Mouse (Mus musculus) kidney, postnatal 0 days (tissue): ENCODE results near the gene Stoml2. TPM values are rescaled to one million over a fixed set of nuclear protein-coding genes. Genes with fewer than 3 reads are reported as not detected.

Experiments
- ATAC-seq: fragments of 200-750 bp; cut with Nextera tagmentation; replicated peaks from 2 replicates; pipeline ENCODE4 v1.8.0; 2017; ENCODE audit warnings: low read depth, moderate number of reproducible peaks, moderate TSS enrichment, moderate library complexity; ENCODE audit not compliant: low FRiP score
- DNase-seq: peaks from one replicate; pipeline ENCODE4 v3.0.0-alpha.2; 2016; ENCODE audit warnings: low spot score
- H3K27ac ChIP-seq: fragments of 300-500 bp; sonication (generic); 2 replicates; pipeline ENCODE4 v1.5.1; 2014; ENCODE audit warnings: mild to moderate bottlenecking
- H3K27me3 ChIP-seq: fragments of 300-500 bp; sonication (generic); 2 replicates; pipeline ENCODE4 v1.6.1; 2014; ENCODE audit warnings: low read length, mixed read lengths; ENCODE audit not compliant: insufficient read depth
- H3K36me3 ChIP-seq: fragments of 300-500 bp; sonication (generic); 2 replicates; pipeline ENCODE4 v1.6.1; 2014; ENCODE audit warnings: low read length, mixed read lengths; ENCODE audit not compliant: insufficient read depth
- H3K4me1 ChIP-seq: fragments of 300-500 bp; sonication (generic); replicated peaks from 2 replicates; pipeline ENCODE4 v1.6.1; 2014; ENCODE audit warnings: antibody characterized with exemption, low read length, mixed read lengths; ENCODE audit not compliant: insufficient read depth
- H3K4me2 ChIP-seq: fragments of 300-500 bp; sonication (generic); 2 replicates; pipeline ENCODE4 v1.6.1; 2014; ENCODE audit warnings: mild to moderate bottlenecking, low read length, moderate library complexity, mixed read lengths
- H3K4me3 ChIP-seq: fragments of 300-500 bp; sonication (generic); replicated peaks from 2 replicates; pipeline ENCODE4 v1.5.1; 2014; ENCODE audit warnings: low read depth, low read length
- H3K9ac ChIP-seq: fragments of 300-500 bp; sonication (generic); 2 replicates; pipeline ENCODE4 v1.6.1; 2014; ENCODE audit warnings: low read depth, low read length
- H3K9me3 ChIP-seq: fragments of 300-500 bp; sonication (generic); replicated peaks from 2 replicates; pipeline ENCODE4 v1.6.1; 2016; ENCODE audit warnings: low read length, inconsistent platforms, mixed read lengths
- CTCF ChIP-seq: IDR thresholded peaks from 2 replicates; pipeline ENCODE4 v1.5.1; 2016; ENCODE audit warnings: antibody characterized with exemption, low read depth, mild to moderate bottlenecking, moderate library complexity
- WGBS: fragments of 180-500 bp; shearing (Covaris S2); extraction: QIAGEN DNeasy Blood & Tissue Kit; methylation state at CpG from one replicate; pipeline ENCODE4 v1.1.7; 2014; 5-methylcytosine and 5-hydroxymethylcytosine counted together
- polyA plus RNA-seq: library from polyadenylated mRNA; unstranded; fragments of >200 nt; fragmentation: Nextera tagmentation; extraction: Ambion mirVana; gene quantifications from 2 replicates; pipeline ENCODE4 v1.2.1, GENCODE M21; 2015

The Stoml2 gene
- polyA plus RNA-seq, 1 experiment from 2014 or later: 253 TPM

DNA sequence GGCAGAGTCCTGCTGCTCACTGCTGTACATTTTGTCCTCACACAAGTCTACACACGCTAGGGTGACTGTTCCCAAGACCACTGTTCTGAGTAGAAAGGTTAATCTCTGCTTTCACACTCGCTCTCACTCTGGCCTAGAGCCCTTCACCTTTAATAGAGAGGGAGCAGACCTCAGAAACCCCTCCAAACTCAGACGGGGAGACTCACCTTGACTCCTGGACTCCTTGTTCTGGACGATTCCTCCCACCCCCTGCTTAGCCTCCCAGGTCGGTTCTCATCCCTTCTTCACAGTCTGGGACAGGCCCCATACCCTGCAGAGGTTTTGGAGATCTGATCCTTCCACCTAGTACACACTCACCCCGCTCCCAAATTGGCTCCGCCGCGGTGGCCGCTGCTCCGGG lies 8.1 kb upstream of the Stoml2 start:
- Histone ChIP-seq H3K4me1 (peaks cover 19% of the 10 kb centered on the region), H3K9me3 (no peaks in the 10 kb centered on the region), H3K36me3 (peaks cover 9% of the 10 kb centered on the region), H3K4me2 (peak overlapping the region; percentile 70), H3K27ac (peak overlapping the region; percentile 63), H3K9ac (peak overlapping the region; percentile 67), H3K27me3 (no peaks in the 10 kb centered on the region), H3K4me3 (peak overlapping the region; percentile 52)
- WGBS: 5% methylated on average over 11 of the region's 11 CpGs
- DNase-seq (no peak), ATAC-seq (no peak; the same call in 1 of the 2 replicates)
- no peak for TF ChIP-seq CTCF

DNA sequence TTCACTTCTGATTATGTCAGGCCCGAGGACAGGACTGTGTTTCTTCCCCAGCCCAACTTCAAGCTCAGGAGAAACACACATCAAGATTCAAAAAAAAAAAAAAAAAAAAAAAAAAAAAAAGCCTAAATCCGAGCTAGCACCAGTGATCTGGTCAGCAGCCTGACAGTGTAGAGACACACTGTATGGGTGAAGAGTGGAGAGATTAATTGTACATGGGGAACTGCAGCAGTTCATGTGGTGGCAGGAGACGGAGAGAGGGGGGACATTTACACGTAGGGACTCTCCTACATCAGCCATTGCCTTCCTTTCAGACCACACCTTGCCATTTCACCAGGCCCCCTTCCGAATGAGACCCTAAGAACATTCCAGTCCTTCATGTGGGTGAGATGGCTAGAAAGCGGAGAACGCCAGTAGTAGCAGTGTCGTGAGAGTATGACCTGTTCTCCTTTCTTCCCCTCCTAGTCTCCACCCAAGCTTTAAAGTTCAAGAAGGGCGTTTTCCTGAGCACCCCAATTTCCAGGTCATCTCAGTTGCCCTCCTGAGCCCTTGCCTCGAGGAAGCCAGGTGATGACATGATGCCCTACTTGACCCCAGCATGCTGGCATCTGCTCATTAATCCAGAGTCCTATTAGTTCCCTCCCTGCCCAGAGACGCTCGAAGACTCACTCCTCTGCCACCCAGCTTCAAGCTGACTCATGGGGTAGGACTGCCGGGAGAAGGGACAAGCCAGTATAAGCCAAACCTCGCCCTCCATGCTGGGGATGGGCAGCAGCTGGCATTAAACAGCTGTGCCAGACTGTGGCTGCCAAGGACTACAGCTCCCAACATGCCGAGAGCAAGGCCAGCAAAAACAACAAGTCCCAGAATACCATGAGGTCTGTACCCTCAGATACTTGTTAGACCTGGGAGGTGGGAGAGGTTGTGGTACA lies 7.3 kb upstream of the Stoml2 start:
- Histone ChIP-seq H3K27ac (peak overlapping the region; percentile 63), H3K36me3 (peaks cover 16% of the 10 kb centered on the region), H3K27me3 (no peaks in the 10 kb centered on the region), H3K4me1 (peaks cover 11% of the 10 kb centered on the region; the same call in 1 of the 2 replicates), H3K9ac (peak overlapping the region; percentile 67), H3K4me3 (peak overlapping the region; percentile 52), H3K4me2 (peak overlapping the region; percentile 70), H3K9me3 (no peaks in the 10 kb centered on the region)
- WGBS: 49% methylated on average over 15 of the region's 15 CpGs
- DNase-seq (peak; percentile 39), ATAC-seq (no peak)
- no peak for TF ChIP-seq CTCF

DNA sequence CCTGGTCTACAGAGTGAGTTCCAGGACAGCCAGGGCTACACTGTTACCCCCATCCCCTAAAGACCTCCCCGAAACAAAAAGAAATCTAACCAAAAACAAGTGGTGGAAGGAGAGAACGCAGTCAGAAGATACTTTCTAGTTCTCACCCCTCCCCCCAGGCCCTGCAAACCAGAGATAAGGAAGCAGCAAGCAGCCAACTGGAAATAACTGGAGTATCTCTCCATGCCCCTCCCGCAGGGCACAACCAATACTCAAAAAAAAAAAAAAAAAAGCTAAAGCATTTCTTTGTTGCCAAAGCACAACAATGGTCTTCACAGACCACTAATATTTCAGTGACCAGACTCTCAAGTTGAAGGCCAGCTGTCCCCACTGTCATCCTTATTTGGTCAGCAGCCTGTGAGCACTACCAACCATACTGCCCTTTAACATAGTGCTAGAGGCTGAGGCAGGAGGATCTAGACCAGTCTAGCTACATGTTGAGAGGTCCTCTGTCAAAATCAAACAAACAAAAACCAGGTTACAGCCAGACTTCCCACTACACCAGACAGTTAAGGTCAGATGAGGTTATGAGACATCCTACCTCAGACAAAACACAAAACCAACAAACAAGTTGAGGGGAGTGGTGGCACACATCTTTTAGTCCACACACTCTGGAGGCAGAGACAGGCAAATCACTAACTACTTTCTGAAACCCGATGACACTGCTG lies 6.5 kb upstream of the Stoml2 start:
- Histone ChIP-seq H3K4me3 (no peak overlapping the region), H3K4me1 (peaks cover 9% of the 10 kb centered on the region; the same call in 1 of the 2 replicates), H3K27ac (no peak overlapping the region), H3K36me3 (peaks cover 19% of the 10 kb centered on the region), H3K27me3 (no peaks in the 10 kb centered on the region), H3K9me3 (no peaks in the 10 kb centered on the region), H3K4me2 (no peak overlapping the region), H3K9ac (no peak overlapping the region)
- TF ChIP-seq CTCF: no peak
- ATAC-seq (no peak), DNase-seq (no peak)
- WGBS: 69% methylated on average over 4 of the region's 4 CpGs

DNA sequence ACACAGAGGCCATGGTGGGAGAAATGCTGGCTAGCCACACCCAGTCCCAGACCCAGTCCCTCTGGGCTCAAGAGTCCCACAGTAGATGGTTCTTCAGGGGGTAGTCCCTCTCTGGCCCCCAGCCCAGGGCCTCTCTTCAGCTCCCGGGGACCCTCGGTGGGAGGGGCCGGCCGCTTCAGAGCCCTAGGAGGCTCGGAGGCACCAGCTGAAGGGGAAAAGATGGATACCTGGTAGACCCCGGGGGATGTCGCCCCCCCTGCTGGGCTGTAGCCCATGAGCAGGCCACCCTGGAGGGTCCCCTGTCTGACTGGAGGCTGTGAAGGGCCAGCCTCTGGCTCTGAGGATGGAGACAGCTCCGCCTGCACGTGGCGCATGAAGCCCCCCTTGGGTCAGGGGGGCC lies 4.8 kb upstream of the Stoml2 start:
- DNase-seq: no peak
- no peak overlapping the region for H3K4me2 ChIP-seq
- peaks cover 9% of the 10 kb centered on the region; the same call in 1 of the 2 replicates for H3K4me1 ChIP-seq
- WGBS: 83% methylated on average over 10 of the region's 10 CpGs
- H3K9ac ChIP-seq: no peak overlapping the region
- H3K4me3 ChIP-seq: no peak overlapping the region
- H3K9me3 ChIP-seq: no peaks in the 10 kb centered on the region
- TF ChIP-seq CTCF: no peak
- ATAC-seq: no peak
- no peaks in the 10 kb centered on the region for H3K27me3 ChIP-seq
- H3K36me3 ChIP-seq: peaks cover 19% of the 10 kb centered on the region
- H3K27ac ChIP-seq: no peak overlapping the region

DNA sequence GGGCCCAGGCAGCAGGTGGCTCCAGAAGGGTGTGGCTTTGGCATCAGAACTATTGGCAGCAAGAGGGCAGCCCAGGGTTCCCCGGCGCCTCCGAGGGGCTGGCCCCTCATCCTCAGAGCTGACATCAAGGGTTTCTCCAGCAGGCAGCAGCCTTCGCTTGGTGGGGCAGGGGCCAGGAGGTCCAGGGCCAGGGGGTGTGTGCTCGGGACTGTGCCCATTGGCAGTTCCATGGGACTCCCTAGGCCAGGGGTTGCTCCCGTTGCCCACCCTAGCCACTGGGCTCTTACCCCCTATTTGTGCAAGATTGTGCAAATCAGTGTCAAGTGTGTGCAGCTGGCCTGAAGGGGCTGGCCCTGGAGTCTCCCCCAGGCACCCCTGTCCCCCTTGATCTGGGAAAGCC lies 4.3 kb upstream of the Stoml2 start:
- H3K9me3 ChIP-seq: no peaks in the 10 kb centered on the region
- WGBS: 87% methylated on average over 6 of the region's 6 CpGs
- H3K9ac ChIP-seq: no peak overlapping the region
- peaks cover 9% of the 10 kb centered on the region; the same call in 1 of the 2 replicates for H3K4me1 ChIP-seq
- H3K36me3 ChIP-seq: peaks cover 19% of the 10 kb centered on the region
- H3K4me2 ChIP-seq: no peak overlapping the region
- H3K27me3 ChIP-seq: no peaks in the 10 kb centered on the region
- H3K27ac ChIP-seq: no peak overlapping the region
- DNase-seq (no peak), ATAC-seq (no peak)
- TF ChIP-seq CTCF: no peak
- H3K4me3 ChIP-seq: no peak overlapping the region

DNA sequence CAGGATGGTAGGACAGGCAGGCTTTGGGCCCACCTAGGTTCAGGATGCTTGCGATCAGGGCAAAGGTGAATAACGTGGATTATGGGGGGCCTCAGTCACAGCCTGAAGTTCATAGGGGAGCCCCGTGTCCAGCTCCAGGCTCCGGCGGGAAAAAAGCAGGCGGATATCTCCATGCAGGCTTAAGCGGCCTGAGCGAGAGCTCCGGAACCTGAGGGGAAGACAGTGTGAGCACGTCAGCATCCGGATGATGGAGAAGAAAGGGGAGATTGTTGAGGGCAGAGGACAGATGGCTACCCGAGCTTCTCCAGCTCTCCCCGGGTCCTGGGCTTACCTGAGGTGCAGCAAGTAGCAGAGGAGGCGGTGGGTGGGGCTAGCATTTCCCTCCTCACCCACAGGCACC lies 2.0 kb upstream of the Stoml2 start:
- no peaks in the 10 kb centered on the region for H3K27me3 ChIP-seq
- no peak overlapping the region for H3K27ac ChIP-seq
- no peaks in the 10 kb centered on the region for H3K9me3 ChIP-seq
- no peak overlapping the region for H3K9ac ChIP-seq
- DNase-seq (no peak), ATAC-seq (no peak)
- no peak overlapping the region for H3K4me2 ChIP-seq
- WGBS: 86% methylated on average over 14 of the region's 14 CpGs
- H3K4me3 ChIP-seq: no peak overlapping the region
- peaks cover 28% of the 10 kb centered on the region for H3K36me3 ChIP-seq
- no peak for TF ChIP-seq CTCF
- peaks cover 7% of the 10 kb centered on the region for H3K4me1 ChIP-seq
